Mouse (Mus musculus) pancreas, adult 10 weeks (tissue): ENCODE measurements around the gene Ttyh1. TPM values are rescaled to one million over a fixed set of nuclear protein-coding genes. Genes with fewer than 3 reads are reported as not detected.

Experiments
- polyA plus RNA-seq: library from polyadenylated mRNA; stranded (reverse); fragments of 350-450 nt; fragmentation: Illumina TruSeq; extraction: RNeasy Lipid Tissue Mini Kit (QIAGEN cat#74804); gene quantifications from one replicate; pipeline ENCODE4 v1.2.3, GENCODE M21; 2015; ENCODE audit warnings: low read depth, low replicate concordance; ENCODE audit not compliant: insufficient read depth

Ttyh1 gene
- 13.3 TPM for polyA plus RNA-seq

GRCm38 (mm10) chr7:4119344-4119902 lies at the start of gene Ttyh1:
Ttyh1 (plus strand) TSS chr7:4119408.

DNA sequence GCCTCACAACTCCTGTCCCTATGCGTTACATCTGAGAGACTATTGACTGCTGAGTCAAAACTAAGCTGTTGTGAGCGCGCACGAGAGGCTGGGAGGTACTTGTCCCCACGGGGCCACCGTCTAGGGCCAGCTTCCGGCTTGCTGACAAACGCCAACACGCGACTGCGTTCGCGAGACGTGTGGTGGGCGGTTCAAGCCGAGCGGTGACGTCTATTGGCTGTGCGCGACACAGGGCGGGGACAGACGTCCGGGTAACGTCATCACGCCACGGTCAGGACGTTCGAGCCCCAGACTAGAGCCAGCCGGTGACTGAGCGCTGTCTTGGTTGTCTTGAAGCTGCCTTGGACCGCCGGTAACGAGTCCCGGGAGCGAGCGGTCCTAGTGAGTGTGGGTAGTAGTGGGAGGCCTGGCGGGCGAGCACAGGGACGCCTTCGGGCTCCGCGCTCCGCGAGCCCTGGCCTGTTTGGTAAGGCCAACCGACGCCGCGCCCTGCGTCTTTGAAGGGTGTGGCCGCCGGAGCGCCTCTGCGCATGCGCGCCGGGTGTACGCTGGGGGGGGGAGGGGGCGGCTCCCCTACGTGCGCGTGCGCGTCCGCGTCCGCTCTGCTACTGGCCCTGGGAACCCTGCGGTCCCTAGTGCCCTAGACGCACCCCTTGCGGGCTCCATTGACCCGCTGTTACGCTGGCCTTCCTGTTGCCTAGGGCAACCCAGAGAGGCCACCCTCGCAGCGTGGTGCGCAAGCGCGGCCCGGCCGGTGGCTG lies 17.7 kb downstream of the Ttyh1 start, which contains the start of gene Leng8:
Leng8 (plus strand) TSS at position 269 of the 761 bp plus-strand sequence.

DNA sequence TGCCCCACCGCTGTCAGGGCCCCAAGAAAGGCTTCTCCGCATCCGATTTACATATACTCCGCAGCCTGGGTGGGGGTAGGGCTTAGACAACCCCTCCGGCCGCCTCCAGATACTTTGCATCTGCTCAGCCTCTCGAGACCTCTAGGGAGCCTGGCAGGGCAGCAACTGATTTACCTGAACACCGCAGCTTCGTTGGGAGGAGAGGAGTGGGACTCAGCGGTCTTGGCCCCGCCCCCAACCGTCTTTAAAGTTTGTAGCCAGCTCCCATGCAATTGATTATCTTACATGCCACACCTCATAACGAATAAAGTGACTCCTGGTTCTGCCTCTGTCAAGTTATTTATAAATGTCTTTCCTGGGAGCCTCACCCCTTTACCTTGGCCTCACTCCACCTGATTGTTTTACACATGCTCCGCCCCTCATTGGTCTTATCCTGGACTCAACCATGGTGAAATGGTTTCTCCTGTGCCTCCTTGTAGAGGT lies 30.9 kb downstream of the Ttyh1 start, which contains the start of gene Leng9:
Leng9 (minus strand) TSS at position 316 of the 483 bp plus-strand sequence.

GRCm38 (mm10) chr7:4164090-4164910 lies 45.1 kb downstream of the Ttyh1 start, which contains the start of gene Cdc42ep5:
Cdc42ep5 (minus strand) TSS chr7:4164860.

Other genes starting within 250 kb of the Ttyh1 start
- not detected for gene Gm14548, start 221.3 kb upstream of the Ttyh1 start, polyA plus RNA-seq
- not detected for gene Lilra6, start 203.9 kb upstream of the Ttyh1 start, polyA plus RNA-seq
- gene Lair1, start 56.2 kb upstream of the Ttyh1 start, polyA plus RNA-seq, result 0.92 TPM
- gene Leng8, start 17.6 kb downstream of the Ttyh1 start, polyA plus RNA-seq, result 57.7 TPM
- 0.87 TPM for gene Leng9, start 31.0 kb downstream of the Ttyh1 start, polyA plus RNA-seq
- gene Cdc42ep5, start 45.5 kb downstream of the Ttyh1 start, polyA plus RNA-seq, result 6.3 TPM
- gene Lilra5, start 118.3 kb downstream of the Ttyh1 start, polyA plus RNA-seq, result not detected
- gene Ncr1, start 218.3 kb downstream of the Ttyh1 start, polyA plus RNA-seq, result not detected